Mouse (Mus musculus) ES-Bruce4 (cell line): Measurements from ENCODE around the gene Nbeal2.

Experiments used
- CTCF ChIP-seq: IDR thresholded peaks from one replicate; pipeline ENCODE4 v1.8.1; 2011; ENCODE audit warnings: low read depth, low read length
- POLR2A ChIP-seq: IDR thresholded peaks from one replicate; pipeline ENCODE4 v1.8.1; 2011; ENCODE audit warnings: low read length; ENCODE audit not compliant: insufficient read depth

DNA sequence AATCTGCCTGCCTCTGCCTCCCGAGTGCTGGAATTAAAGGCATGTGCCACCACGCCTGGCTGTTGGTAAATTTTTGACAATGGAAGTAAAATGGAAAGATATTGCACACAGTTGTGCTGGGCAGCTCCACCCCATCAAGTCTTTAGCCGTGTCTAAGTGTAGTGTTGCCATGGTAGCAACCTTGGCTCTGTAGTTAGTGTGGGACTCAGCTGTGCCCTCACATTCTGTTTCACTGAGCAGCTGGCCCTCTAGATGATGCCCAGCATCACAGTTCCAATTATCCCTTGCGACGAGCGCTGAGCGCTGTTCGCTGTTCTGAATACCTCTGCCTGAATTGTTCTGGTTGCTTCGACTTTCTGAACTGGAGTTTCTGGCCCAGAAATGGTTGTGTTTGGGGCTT is 27.9 kb upstream of the Nbeal2 start:
- TF ChIP-seq POLR2A, result no peak
- no peak for TF ChIP-seq CTCF
